Mouse (Mus musculus) spleen, adult 2 months (tissue): ENCODE data around the gene Nos2.

ENCODE experiments used
- CTCF ChIP-seq: fragments of 200-500 bp; IDR thresholded peaks from 2 replicates; pipeline ENCODE4 v1.5.1; 2011; ENCODE audit warnings: mild to moderate bottlenecking, inconsistent platforms; ENCODE audit not compliant: insufficient read depth, insufficient read length, insufficient replicate concordance; ENCODE audit errors: extremely low read depth
- POLR2A ChIP-seq: fragments of 200-500 bp; IDR thresholded peaks from 2 replicates; pipeline ENCODE4 v1.6.1; 2011; ENCODE audit warnings: low read depth, low read length, inconsistent platforms

DNA sequence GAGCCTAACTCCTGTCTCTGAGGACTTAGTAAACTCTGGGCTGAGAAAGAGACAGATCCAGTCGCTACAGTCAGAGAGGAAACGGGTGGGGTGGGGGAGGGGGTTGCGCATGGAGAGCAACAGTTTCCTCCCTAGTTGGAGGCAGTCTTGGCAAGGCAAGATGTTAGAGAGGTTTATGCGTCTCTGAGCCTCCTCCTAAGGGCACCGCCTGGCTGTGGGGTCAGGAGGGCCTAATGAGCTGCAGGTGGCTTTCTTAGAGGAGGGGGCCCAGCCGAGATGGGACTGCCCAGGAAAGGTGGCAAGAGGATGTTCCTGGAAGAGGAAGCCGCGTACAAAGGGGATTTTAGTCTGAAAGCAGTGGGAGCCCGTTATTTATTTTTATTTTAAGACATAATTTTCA, 3.5 kb downstream of the Nos2 start:
- no peak for TF ChIP-seq POLR2A
- TF ChIP-seq CTCF = no peak
